Mouse (Mus musculus): Measurements from ENCODE around the gene Rfx5.
"Not testable (repeated sequence)": the region's sequence is repeated elsewhere in the genome, so short reads cannot be mapped to it uniquely, and the experiment has no call there.

Gene Rfx5

GRCm38 (mm10) chr3:94953764-94954616 lies at the start of gene Rfx5:
TSS of gene Rfx5 (plus strand) at chr3:94954075.
- peak; percentile 88 to 96 for DNase-seq (ENCODE audit: low spot score in 2 of 2)

GRCm38 (mm10) chr3:94904759-94905158 lies 49.1 kb upstream of the Rfx5 start:
- DNase-seq (ENCODE audit: low spot score in 2 of 2): not testable (repeated sequence)

GRCm38 (mm10) chr3:94906482-94906881 lies 47.4 kb upstream of the Rfx5 start:
- DNase-seq (ENCODE audit: low spot score in 2 of 2): no peak

- DNase-seq (ENCODE audit: low spot score in 2 of 2): no peak
These were observed 42.7 kb upstream of the Rfx5 start for GRCm38 (mm10) chr3:94911050-94911693.

GRCm38 (mm10) chr3:94913801-94914200 lies 40.1 kb upstream of the Rfx5 start:
- no peak for DNase-seq (ENCODE audit: low spot score in 2 of 2)

- DNase-seq (ENCODE audit: low spot score in 2 of 2): no peak
These were observed 37.8 kb upstream of the Rfx5 start for GRCm38 (mm10) chr3:94915903-94916741.

GRCm38 (mm10) chr3:94917816-94918361 lies 36.0 kb upstream of the Rfx5 start:
- peak; percentile 10 to 26 for DNase-seq (ENCODE audit: low spot score in 2 of 2)

GRCm38 (mm10) chr3:94918845-94919244 lies 35.0 kb upstream of the Rfx5 start:
- DNase-seq (ENCODE audit: low spot score in 2 of 2): no peak

- no peak for DNase-seq (ENCODE audit: low spot score in 2 of 2)
These were observed 32.8 kb upstream of the Rfx5 start for GRCm38 (mm10) chr3:94921104-94921503.

- no peak for DNase-seq (ENCODE audit: low spot score in 2 of 2)
These were observed 31.5 kb upstream of the Rfx5 start for GRCm38 (mm10) chr3:94922333-94922732.

- no peak for DNase-seq (ENCODE audit: low spot score in 2 of 2)
These were observed 29.2 kb upstream of the Rfx5 start for GRCm38 (mm10) chr3:94924688-94925087.

GRCm38 (mm10) chr3:94926301-94926736 lies 27.6 kb upstream of the Rfx5 start:
- DNase-seq (ENCODE audit: low spot score in 2 of 2): not testable (repeated sequence)

- not testable (repeated sequence) for DNase-seq (ENCODE audit: low spot score in 2 of 2)
These were observed 24.9 kb upstream of the Rfx5 start for GRCm38 (mm10) chr3:94928979-94929378.

- DNase-seq (ENCODE audit: low spot score in 2 of 2): not testable (repeated sequence)
These were observed 23.2 kb upstream of the Rfx5 start for GRCm38 (mm10) chr3:94930386-94931266.

GRCm38 (mm10) chr3:94931427-94932082 lies 22.3 kb upstream of the Rfx5 start:
- not testable (repeated sequence) for DNase-seq (ENCODE audit: low spot score in 2 of 2)

GRCm38 (mm10) chr3:94932279-94932678 lies 21.6 kb upstream of the Rfx5 start:
- not testable (repeated sequence) for DNase-seq (ENCODE audit: low spot score in 2 of 2)

GRCm38 (mm10) chr3:94932809-94933564 lies 20.9 kb upstream of the Rfx5 start, which contains the start of gene Selenbp1:
TSS of gene Selenbp1 (plus strand) at chr3:94933056.
- peak; percentile 38 to 59 for DNase-seq (ENCODE audit: low spot score in 2 of 2)

- not testable (repeated sequence) for DNase-seq (ENCODE audit: low spot score in 2 of 2)
These were observed 20.3 kb upstream of the Rfx5 start for GRCm38 (mm10) chr3:94933604-94934003.

- DNase-seq (ENCODE audit: low spot score in 2 of 2): not testable (repeated sequence)
These were observed 19.3 kb upstream of the Rfx5 start for GRCm38 (mm10) chr3:94934564-94934963.
